Mouse (Mus musculus) erythroblast, embryonic 14.5 days (primary cell): ENCODE measurements around the gene Ryr1.

Experiments used
- GATA1 ChIP-seq: IDR thresholded peaks from 2 replicates; pipeline ENCODE4 v1.6.1; 2012; ENCODE audit warnings: low read length, inconsistent platforms, mixed read lengths
- TAL1 ChIP-seq: IDR thresholded peaks from 3 replicates; pipeline ENCODE4 v1.6.1; 2012; ENCODE audit warnings: low read length, inconsistent platforms, mixed read lengths

DNA sequence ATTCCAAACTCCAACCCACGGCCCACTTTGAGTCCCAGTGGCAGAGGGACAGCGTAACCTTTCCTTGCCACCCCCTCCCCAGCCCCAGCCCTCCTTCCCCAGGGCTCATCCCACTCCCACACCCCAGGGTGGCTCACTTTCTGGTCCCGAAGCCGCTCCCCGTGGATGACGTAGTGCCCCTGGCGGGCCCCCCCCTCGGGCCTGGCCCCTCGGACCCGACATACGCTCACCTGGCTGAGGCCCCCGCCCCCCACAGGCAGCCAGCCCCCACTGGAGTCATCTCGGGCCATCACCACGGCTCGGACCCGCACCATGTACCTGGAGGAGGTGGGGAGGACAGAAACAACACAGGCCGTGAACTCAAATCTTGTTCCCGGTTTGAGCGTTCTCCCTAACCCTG is 42.7 kb upstream of the Ryr1 start:
- no peak for TF ChIP-seq TAL1
- TF ChIP-seq GATA1, result no peak
